Mouse (Mus musculus): Measurements from ENCODE around the gene Kcnip2.
"Not testable (repeated sequence)": the region's sequence is repeated elsewhere in the genome, so short reads cannot be mapped to it uniquely, and the experiment has no call there.

Kcnip2 gene

DNA sequence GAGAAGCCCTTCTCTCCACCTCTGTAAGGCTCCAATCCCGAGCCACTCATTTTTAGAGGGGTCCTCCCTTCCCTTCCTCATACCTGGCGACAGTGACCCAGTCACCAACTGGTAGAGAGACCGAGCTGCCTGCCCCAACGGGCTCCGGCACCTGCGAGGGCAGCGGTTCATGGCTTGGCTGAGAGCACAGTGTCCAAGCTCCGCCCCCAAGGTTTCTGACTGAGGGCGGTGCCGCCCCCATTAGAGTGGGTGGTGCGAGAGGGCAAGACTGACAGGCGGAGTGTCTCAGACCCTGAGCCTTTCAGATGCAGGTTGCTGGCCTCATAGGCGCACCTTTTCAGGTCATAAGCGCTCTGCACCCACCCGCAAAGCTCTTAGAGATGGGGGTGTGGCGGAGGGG, 3.7 kb downstream of the Kcnip2 start:
- DNase-seq (ENCODE audit: extremely low read depth, low read depth): no peak

DNA sequence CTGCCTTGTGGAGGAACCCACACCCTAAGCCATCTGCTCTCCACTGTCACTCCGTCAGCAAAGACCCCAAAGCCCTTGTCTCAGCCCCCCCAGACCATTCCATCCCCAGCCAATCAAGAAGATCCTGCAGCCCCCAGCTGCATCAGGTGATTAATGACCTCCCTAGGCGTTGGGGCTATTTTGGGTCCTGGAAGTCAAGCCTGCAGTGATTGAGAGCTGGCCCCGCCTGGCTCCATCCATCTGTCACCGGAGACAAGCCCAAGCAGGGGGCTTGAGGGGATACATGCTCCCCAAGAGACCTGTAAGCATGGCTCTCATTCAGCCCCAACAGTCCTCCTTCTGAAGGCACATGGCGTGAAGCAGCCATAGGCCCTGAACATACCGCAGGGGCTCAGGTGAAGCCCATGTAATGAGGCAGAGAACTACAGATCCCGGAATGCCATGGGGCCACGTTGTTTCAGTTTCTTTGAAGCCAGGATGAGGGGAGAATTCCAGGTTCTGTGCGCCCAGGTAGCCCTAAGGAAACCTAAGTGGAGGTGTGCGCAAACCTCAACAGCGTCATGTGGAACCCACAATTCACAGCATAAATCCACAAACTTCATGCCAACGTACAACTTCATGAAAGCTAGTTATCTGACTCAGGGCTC, 4.7 kb downstream of the Kcnip2 start:
- no peak for DNase-seq (ENCODE audit: extremely low read depth, low read depth)

DNA sequence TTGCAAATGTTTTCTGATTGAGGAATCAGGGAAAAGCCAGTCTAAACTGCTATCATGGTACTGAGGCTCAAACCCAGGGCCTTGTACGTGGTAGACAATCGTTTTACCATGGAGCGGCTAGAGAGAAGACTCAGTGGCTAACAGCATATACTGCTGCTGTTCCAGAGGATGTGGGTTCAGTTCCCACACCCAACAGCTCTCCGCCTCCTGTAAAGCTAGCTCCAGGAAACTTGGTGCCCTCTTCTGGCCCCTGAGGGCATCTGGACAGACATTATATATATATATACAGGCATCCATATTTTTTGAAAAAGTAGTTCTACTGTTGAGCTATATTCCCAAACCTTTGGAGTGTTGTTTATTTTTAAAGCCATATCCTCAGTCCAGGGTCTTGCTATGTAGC, 8.1 kb downstream of the Kcnip2 start:
- DNase-seq (ENCODE audit: extremely low read depth, low read depth): no peak

- not testable (repeated sequence) for DNase-seq (ENCODE audit: extremely low read depth, low read depth)
These were observed 10.0 kb downstream of the Kcnip2 start for GRCm38 (mm10) chr19:45805817-45806216.

GRCm38 (mm10) chr19:45804593-45805368, 11.1 kb downstream of the Kcnip2 start:
- peak; percentile 62 for DNase-seq (ENCODE audit: extremely low read depth, low read depth)

GRCm38 (mm10) chr19:45803408-45803807, 12.5 kb downstream of the Kcnip2 start:
- DNase-seq (ENCODE audit: extremely low read depth, low read depth): no peak

DNA sequence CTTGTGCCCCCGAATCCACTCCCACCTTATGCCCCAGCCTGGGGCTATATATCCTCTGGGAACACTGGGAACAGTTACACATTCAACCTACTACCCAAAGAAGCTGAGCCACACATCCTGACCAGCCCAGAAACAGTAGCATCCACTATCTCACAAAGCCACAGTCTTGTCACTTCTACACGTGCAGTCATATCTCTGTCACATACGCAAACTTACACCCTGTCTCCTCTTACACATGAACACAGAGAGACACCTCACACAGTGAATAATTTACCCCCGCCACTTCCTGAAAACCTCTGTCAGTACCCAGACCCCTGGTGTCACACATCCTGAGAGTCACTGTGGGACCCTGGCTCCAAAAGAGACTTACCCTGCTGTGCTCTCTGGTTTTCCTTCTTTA, 13.2 kb downstream of the Kcnip2 start:
- no peak for DNase-seq (ENCODE audit: extremely low read depth, low read depth)

GRCm38 (mm10) chr19:45796879-45797278, 19.0 kb downstream of the Kcnip2 start:
- no peak for DNase-seq (ENCODE audit: extremely low read depth, low read depth)

GRCm38 (mm10) chr19:45796061-45796556, 19.8 kb downstream of the Kcnip2 start:
- DNase-seq (ENCODE audit: extremely low read depth, low read depth): no peak

DNA sequence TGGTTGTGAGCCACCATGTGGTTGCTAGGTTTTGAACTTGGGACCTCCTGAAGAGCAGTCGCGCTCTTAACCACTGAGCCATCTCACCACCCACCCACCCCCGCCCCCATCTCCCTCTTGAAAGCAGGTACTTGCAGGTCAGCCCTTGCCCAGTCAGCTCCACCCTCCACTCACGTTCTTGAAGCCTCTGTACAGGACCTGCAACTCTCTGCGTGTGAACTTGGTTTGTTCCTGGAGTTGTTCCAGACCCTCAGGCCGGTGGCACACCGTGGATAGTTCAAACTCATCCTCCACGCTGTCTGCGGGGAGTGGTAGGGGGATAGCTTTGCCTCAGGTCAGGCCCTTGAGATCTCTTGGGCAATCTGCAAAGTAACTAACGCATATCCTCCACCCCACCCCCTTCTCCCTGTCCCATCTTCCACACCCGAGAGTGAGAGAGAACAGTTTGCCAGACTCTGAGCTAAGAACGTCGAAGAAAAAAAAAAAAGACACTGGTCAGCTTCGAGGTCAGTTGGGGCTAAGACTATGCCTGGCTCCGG, 20.4 kb downstream of the Kcnip2 start:
- no peak for DNase-seq (ENCODE audit: extremely low read depth, low read depth)

GRCm38 (mm10) chr19:45794718-45795117, 21.1 kb downstream of the Kcnip2 start:
- no peak for DNase-seq (ENCODE audit: extremely low read depth, low read depth)

DNA sequence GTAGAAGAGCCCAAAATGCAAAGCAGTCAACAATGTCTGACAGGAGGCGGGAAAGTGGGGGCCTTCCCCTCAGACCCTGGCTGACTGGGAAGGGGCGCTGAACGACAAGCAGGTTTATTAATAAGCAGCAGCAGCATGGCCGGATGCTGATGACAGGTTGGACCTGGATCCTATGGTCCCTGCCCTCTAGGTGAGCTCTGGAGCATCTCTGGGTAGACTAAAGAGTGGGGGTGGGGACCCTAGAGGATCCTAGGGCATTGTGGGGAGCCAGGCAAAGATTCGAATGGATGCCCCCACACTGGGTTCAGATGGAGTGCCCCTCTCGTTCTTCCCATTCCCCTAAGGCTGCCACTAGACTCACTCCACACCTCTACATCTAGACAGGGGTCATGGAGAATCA, 23.5 kb downstream of the Kcnip2 start:
- DNase-seq (ENCODE audit: extremely low read depth, low read depth): no peak

GRCm38 (mm10) chr19:45789888-45790874, 25.7 kb downstream of the Kcnip2 start:
- peak; percentile 95 for DNase-seq (ENCODE audit: extremely low read depth, low read depth)

DNA sequence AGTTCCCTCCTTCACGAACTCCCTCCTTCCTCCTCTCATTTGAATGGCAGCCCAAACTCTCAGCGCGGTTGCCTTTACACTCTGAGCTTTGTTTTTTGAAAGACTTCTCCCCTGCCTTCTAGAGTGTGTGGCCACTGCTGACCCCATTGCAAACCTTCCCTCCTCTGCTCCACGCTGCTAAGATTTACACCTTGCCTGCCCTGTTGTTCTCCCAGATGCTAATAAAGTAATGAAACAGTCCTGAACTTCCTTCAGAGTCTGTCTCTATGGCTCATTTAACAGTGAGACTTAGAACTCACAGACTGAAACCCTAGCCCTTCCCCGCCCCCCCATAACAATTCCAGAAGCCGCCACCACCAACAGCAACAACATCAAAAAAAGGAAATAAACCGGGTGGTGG, 26.5 kb downstream of the Kcnip2 start:
- no peak for DNase-seq (ENCODE audit: extremely low read depth, low read depth)

GRCm38 (mm10) chr19:45788337-45788736, 27.5 kb downstream of the Kcnip2 start:
- DNase-seq (ENCODE audit: extremely low read depth, low read depth): no peak

GRCm38 (mm10) chr19:45787450-45787849, 28.4 kb downstream of the Kcnip2 start:
- DNase-seq (ENCODE audit: extremely low read depth, low read depth): no peak

DNA sequence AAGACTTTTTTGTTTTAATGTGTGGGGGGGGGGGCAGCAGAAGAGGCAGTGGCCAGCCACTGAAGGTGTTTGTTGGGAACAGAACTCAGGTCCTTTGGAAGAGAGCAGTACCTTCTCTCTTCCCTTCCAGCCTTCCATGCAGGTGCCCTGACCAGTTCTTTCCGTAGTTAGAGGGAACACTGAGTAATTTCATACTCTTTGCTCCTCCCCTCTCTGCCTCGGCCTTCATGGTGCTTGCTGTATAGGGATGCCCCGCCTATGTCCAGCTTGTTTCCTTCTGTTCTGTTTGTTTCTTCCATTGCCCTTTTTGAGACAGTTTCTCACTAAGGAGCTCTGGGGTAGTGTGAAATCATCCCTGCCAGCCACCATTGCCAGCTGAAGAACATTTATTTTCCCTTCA, 30.4 kb downstream of the Kcnip2 start:
- no peak for DNase-seq (ENCODE audit: extremely low read depth, low read depth)

DNA sequence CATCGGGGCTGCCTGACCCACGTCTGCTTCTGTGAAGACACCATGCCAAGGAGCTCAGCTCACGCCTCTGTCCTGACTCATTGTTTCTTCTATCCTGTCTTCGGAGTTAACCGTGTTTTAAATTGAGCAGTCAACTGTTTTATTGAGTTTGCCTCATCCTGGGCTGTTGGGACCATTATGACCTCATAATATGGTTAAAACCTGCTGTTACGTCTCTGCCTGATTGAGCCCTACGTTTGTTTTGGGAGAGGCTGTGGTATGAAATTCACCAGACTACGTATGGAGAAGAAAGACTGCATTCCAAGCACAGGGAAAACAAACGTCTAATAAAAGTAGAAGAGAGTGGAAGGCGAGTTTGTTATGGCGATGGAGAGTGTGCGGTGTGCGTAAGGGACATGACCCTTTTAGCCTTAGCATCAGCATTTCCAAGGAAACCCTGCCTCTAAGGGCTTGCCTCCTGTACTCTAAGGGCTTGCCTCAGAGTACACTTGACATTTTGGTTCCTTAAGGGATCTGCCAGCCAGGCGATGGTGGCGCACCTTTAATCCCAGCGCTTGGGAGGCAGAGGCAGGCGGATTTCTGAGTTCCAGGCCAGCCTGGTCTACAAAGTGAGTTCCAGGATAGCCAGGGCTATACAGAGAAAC, 31.8 kb downstream of the Kcnip2 start:
- no peak for DNase-seq (ENCODE audit: extremely low read depth, low read depth)

- peak; percentile 99 for DNase-seq (ENCODE audit: extremely low read depth, low read depth)
These were observed 32.5 kb downstream of the Kcnip2 start, which contains the start of gene Mgea5 for GRCm38 (mm10) chr19:45783181-45783932. Gene Mgea5 (minus strand): TSS chr19:45783837.
